Mouse (Mus musculus): ENCODE measurements around the gene Rfc4.
"Not testable (repeated sequence)": the region's sequence is repeated elsewhere in the genome, so short reads cannot be mapped to it uniquely, and the experiment has no call there.

The Rfc4 gene

GRCm38 (mm10) chr16:23099632-23100031 is 27.9 kb downstream of the Rfc4 start:
- DNase-seq, result no peak

GRCm38 (mm10) chr16:23098105-23098452 is 29.5 kb downstream of the Rfc4 start:
- DNase-seq, result not testable (repeated sequence)

- DNase-seq, result not testable (repeated sequence)
Measured at GRCm38 (mm10) chr16:23097290-23098104, 30.0 kb downstream of the Rfc4 start.

- DNase-seq, result not testable (repeated sequence)
Measured at GRCm38 (mm10) chr16:23096886-23097285, 30.7 kb downstream of the Rfc4 start.

GRCm38 (mm10) chr16:23095581-23095980 is 32.0 kb downstream of the Rfc4 start:
- DNase-seq, result not testable (repeated sequence)

- DNase-seq, result no peak
Measured at GRCm38 (mm10) chr16:23094136-23094535, 33.4 kb downstream of the Rfc4 start.

- DNase-seq, result no peak
Measured at GRCm38 (mm10) chr16:23093321-23093953, 34.1 kb downstream of the Rfc4 start.

- not testable (repeated sequence) for DNase-seq
Measured at GRCm38 (mm10) chr16:23091345-23091744, 36.2 kb downstream of the Rfc4 start.

- not testable (repeated sequence) for DNase-seq
Measured at GRCm38 (mm10) chr16:23088491-23088890, 39.0 kb downstream of the Rfc4 start.

GRCm38 (mm10) chr16:23087712-23088111 is 39.8 kb downstream of the Rfc4 start:
- DNase-seq, result not testable (repeated sequence)

GRCm38 (mm10) chr16:23087159-23087558 is 40.4 kb downstream of the Rfc4 start:
- DNase-seq, result not testable (repeated sequence)

- DNase-seq, result not testable (repeated sequence)
Measured at GRCm38 (mm10) chr16:23077516-23077915, 50.0 kb downstream of the Rfc4 start.

All from lung, postnatal 14 days (tissue).